Mouse (Mus musculus) erythroblast, adult 5-6 weeks (primary cell): ENCODE data around the gene Cradd. TPM values are rescaled to one million over a fixed set of nuclear protein-coding genes. Genes with fewer than 3 reads are reported as not detected.

Source experiments
- ATAC-seq: replicated peaks from 2 replicates; pipeline ENCODE4 v1.8.0; 2016; ENCODE audit warnings: moderate number of reproducible peaks, mild to moderate bottlenecking, moderate TSS enrichment, inconsistent platforms; ENCODE audit not compliant: poor library complexity, low FRiP score, severe bottlenecking
- total RNA-seq, 2 experiments: library from RNA; stranded (forward) in 1 of 2; stranded (reverse) in 1 of 2; fragments of 150-400 nt in 1 of 2; fragments of 200-764, 138-1000 nt in 1 of 2; gene quantifications; 2 replicates each; pipeline versions ENCODE4 v1.2.3 to v1.2.4; 2015 to 2017; ENCODE audit warnings: low replicate concordance in 2 of 2

Gene Cradd
- total RNA-seq, 2 experiments from 2014 or later: 0.09 to 7.1 TPM

- ATAC-seq: no peak
Observed at GRCm38 (mm10) chr10:95183051-95183450, 140.9 kb downstream of the Cradd start.

GRCm38 (mm10) chr10:95182405-95182804 lies 141.5 kb downstream of the Cradd start:
- ATAC-seq: no peak

- ATAC-seq: no peak
Observed at GRCm38 (mm10) chr10:95181553-95181952, 142.4 kb downstream of the Cradd start.

GRCm38 (mm10) chr10:95180900-95181299 lies 143.0 kb downstream of the Cradd start:
- no peak for ATAC-seq

GRCm38 (mm10) chr10:95180177-95180576 lies 143.8 kb downstream of the Cradd start:
- ATAC-seq: no peak

GRCm38 (mm10) chr10:95178785-95179184 lies 145.1 kb downstream of the Cradd start:
- no peak for ATAC-seq

GRCm38 (mm10) chr10:95175423-95176120 lies 148.4 kb downstream of the Cradd start:
- ATAC-seq: no peak

- no peak for ATAC-seq
Observed at GRCm38 (mm10) chr10:95174260-95174659, 149.7 kb downstream of the Cradd start.

- no peak for ATAC-seq
Observed at GRCm38 (mm10) chr10:95170721-95171354, 153.1 kb downstream of the Cradd start.

- no peak for ATAC-seq
Observed at GRCm38 (mm10) chr10:95164949-95165348, 159.0 kb downstream of the Cradd start.

- ATAC-seq: no peak
Observed at GRCm38 (mm10) chr10:95162691-95163374, 161.1 kb downstream of the Cradd start.

GRCm38 (mm10) chr10:95159675-95160256 lies 164.2 kb downstream of the Cradd start:
- ATAC-seq: no peak

GRCm38 (mm10) chr10:95156410-95156809 lies 167.5 kb downstream of the Cradd start:
- ATAC-seq: no peak

GRCm38 (mm10) chr10:95154675-95155074 lies 169.3 kb downstream of the Cradd start:
- no peak for ATAC-seq

GRCm38 (mm10) chr10:95153224-95153623 lies 170.7 kb downstream of the Cradd start:
- no peak for ATAC-seq

GRCm38 (mm10) chr10:95152503-95152989 lies 171.4 kb downstream of the Cradd start:
- ATAC-seq: no peak

- ATAC-seq: no peak
Observed at GRCm38 (mm10) chr10:95151012-95151768, 172.7 kb downstream of the Cradd start.

- no peak for ATAC-seq
Observed at GRCm38 (mm10) chr10:95149666-95150065, 174.3 kb downstream of the Cradd start.

- ATAC-seq: no peak
Observed at GRCm38 (mm10) chr10:95148641-95149040, 175.3 kb downstream of the Cradd start.
